Mouse (Mus musculus) layer of hippocampus, postnatal 10 days (tissue): Measurements from ENCODE around the gene Crb3. TPM values are rescaled to one million over a fixed set of nuclear protein-coding genes. Genes with fewer than 3 reads are reported as not detected.

Source experiments
- DNase-seq, 2 experiments: peaks; one replicate each; pipeline ENCODE4 v3.0.0; 2021; ENCODE audit warnings: low spot score in 2 of 2
- total RNA-seq, 2 experiments: library from RNA; stranded (reverse); gene quantifications; 2 replicates each; pipeline ENCODE4 v1.2.3; 2021

The Crb3 gene
- total RNA-seq, 2 experiments from 2014 or later = 0.45 to 1.1 TPM

GRCm38 (mm10) chr17:57062011-57062521 is 3.2 kb downstream of the Crb3 start:
- DNase-seq = no peak

- DNase-seq = no peak
Observed at GRCm38 (mm10) chr17:57062548-57062947, 3.6 kb downstream of the Crb3 start.

- DNase-seq = no peak
Observed at GRCm38 (mm10) chr17:57063031-57063430, 4.1 kb downstream of the Crb3 start.

- no peak for DNase-seq
Observed at GRCm38 (mm10) chr17:57066908-57067307, 8.0 kb downstream of the Crb3 start.

GRCm38 (mm10) chr17:57070272-57070671 is 11.4 kb downstream of the Crb3 start:
- no peak for DNase-seq

GRCm38 (mm10) chr17:57070699-57071098 is 11.8 kb downstream of the Crb3 start:
- no peak for DNase-seq

GRCm38 (mm10) chr17:57076916-57077315 is 18.0 kb downstream of the Crb3 start:
- DNase-seq = no peak

- no peak for DNase-seq
Observed at GRCm38 (mm10) chr17:57078336-57078735, 19.4 kb downstream of the Crb3 start, which contains the start of gene Dennd1c. Dennd1c (minus strand) TSS chr17:57078514.

GRCm38 (mm10) chr17:57079919-57080318 is 21.0 kb downstream of the Crb3 start:
- DNase-seq = no peak

GRCm38 (mm10) chr17:57081234-57081842 is 22.4 kb downstream of the Crb3 start:
- DNase-seq = no peak

GRCm38 (mm10) chr17:57082481-57082880 is 23.6 kb downstream of the Crb3 start:
- DNase-seq = no peak

GRCm38 (mm10) chr17:57085970-57086757 is 27.3 kb downstream of the Crb3 start:
- DNase-seq = peak in 1 of 2 experiments; percentile 44

- peak; percentile 75 to 82 for DNase-seq
Observed at GRCm38 (mm10) chr17:57087049-57087832, 28.3 kb downstream of the Crb3 start, which contains the start of gene Tubb4a. Tubb4a (minus strand) TSS chr17:57087782.

GRCm38 (mm10) chr17:57094222-57094621 is 35.3 kb downstream of the Crb3 start:
- DNase-seq = no peak

GRCm38 (mm10) chr17:57095855-57096622 is 37.1 kb downstream of the Crb3 start:
- DNase-seq = no peak

- DNase-seq = peak; percentile 90 to 92
Observed at GRCm38 (mm10) chr17:57096623-57096920, 37.7 kb downstream of the Crb3 start.

- no peak for DNase-seq
Observed at GRCm38 (mm10) chr17:57098321-57098720, 39.4 kb downstream of the Crb3 start.

- DNase-seq = no peak
Observed at GRCm38 (mm10) chr17:57099629-57100325, 40.9 kb downstream of the Crb3 start.

GRCm38 (mm10) chr17:57102276-57102675 is 43.4 kb downstream of the Crb3 start:
- no peak for DNase-seq

GRCm38 (mm10) chr17:57104496-57104895 is 45.6 kb downstream of the Crb3 start:
- no peak for DNase-seq
